Mouse (Mus musculus) hindbrain, embryonic 11.5 days (tissue): Measurements from ENCODE around the gene Unkl. TPM values are rescaled to one million over a fixed set of nuclear protein-coding genes. Genes with fewer than 3 reads are reported as not detected.
A peak's percentile ranks its signal among the peaks of the same experiment; 100 is the strongest.

Source experiments
- ATAC-seq: fragments of 200-750 bp; cut with Nextera tagmentation; 2 replicates; pipeline ENCODE4 v1.8.0; 2017; ENCODE audit warnings: mild to moderate bottlenecking, moderate TSS enrichment, moderate library complexity; ENCODE audit not compliant: low FRiP score
- DNase-seq: peaks from one replicate; pipeline ENCODE4 v3.0.0-alpha.2; 2015; ENCODE audit warnings: low spot score
- H3K27ac ChIP-seq: fragments of 300-500 bp; sonication (generic); 2 replicates; pipeline ENCODE4 v1.5.1; 2014; ENCODE audit warnings: mild to moderate bottlenecking, low read depth, low read length
- H3K27me3 ChIP-seq: fragments of 300-500 bp; sonication (generic); 2 replicates; pipeline ENCODE4 v1.6.1; 2014; ENCODE audit warnings: mild to moderate bottlenecking, low read length, moderate library complexity, mixed read lengths; ENCODE audit not compliant: control insufficient read depth, insufficient read depth
- H3K36me3 ChIP-seq: fragments of 300-500 bp; sonication (generic); 2 replicates; pipeline ENCODE4 v1.6.1; 2014; ENCODE audit warnings: mild to moderate bottlenecking, low read length, moderate library complexity, mixed read lengths; ENCODE audit not compliant: control insufficient read depth, insufficient read depth
- H3K4me1 ChIP-seq: fragments of 300-500 bp; sonication (generic); replicated peaks from 2 replicates; pipeline ENCODE4 v1.6.1; 2014; ENCODE audit warnings: low read length, mixed read lengths; ENCODE audit not compliant: control insufficient read depth, insufficient read depth
- H3K4me2 ChIP-seq: fragments of 300-500 bp; sonication (generic); replicated peaks from 2 replicates; pipeline ENCODE4 v1.6.1; 2014; ENCODE audit warnings: mild to moderate bottlenecking, low read depth, low read length
- H3K4me3 ChIP-seq: fragments of 300-500 bp; sonication (generic); 2 replicates; pipeline ENCODE4 v1.5.1; 2014; ENCODE audit warnings: low read depth, low read length
- H3K9ac ChIP-seq: fragments of 300-500 bp; sonication (generic); 2 replicates; pipeline ENCODE4 v1.6.1; 2014; ENCODE audit warnings: low read depth, low read length
- H3K9me3 ChIP-seq: fragments of 300-500 bp; sonication (generic); 2 replicates; pipeline ENCODE4 v1.6.1; 2016; ENCODE audit warnings: low read length; ENCODE audit not compliant: control insufficient read depth
- WGBS: fragments of 180-500 bp; shearing (Covaris S2); extraction: QIAGEN DNeasy Blood & Tissue Kit; methylation state at CpG from one replicate; pipeline ENCODE4 v1.1.7; 2014; 5-methylcytosine and 5-hydroxymethylcytosine counted together
- polyA plus RNA-seq: library from polyadenylated mRNA; unstranded; fragments of >200 nt; fragmentation: Nextera tagmentation; extraction: Ambion mirVana; gene quantifications from 2 replicates; pipeline ENCODE4 v1.2.1, GENCODE M21; 2014

Unkl gene
- polyA plus RNA-seq, 1 experiment from 2014 or later: 4.3 TPM

DNA sequence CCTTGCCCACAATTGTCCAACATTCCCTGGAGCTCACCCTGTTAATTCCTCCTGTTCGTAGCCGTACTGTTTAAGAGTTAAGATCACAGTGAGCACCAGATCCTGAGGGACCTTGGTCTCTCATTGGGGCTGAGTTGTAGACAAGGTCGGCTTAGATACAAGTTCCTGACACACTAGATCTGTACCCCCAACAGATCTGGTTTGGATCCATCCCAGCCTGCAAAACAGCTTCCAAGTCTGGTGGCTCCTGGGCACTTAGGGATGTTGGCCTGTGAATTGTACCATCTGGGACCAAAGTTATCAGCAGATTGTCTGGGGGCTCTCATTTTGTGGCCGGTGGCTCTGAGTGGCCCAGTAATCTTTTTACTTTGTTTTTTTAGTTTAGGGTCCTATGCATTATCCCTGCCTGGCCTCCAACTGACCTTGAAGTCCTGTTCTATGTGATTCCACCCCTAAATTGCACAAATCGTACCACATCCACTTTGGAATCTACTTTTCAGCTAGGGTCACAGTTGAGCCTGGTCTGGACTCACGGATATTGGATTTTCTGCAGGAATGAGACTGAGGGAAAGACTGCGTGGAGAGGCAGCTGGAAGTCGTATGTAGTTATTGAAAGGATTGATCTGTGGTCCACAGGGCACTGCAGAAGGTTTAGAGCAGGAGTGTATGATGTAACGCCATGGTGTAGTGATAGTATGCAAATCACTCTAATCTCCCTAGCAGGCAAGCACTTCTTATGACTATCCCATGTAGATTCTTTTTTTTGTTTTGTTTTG, 86.6 kb downstream of the Unkl start, which contains the start of gene Ube2i:
Gene Ube2i, minus strand, starts transcription at position 52 of the 776 bp plus-strand sequence.
- Histone ChIP-seq H3K4me1 (no peaks in the 10 kb centered on the region; the same call in 1 of the 2 replicates), H3K4me2 (peak within 1 kb of the TSS; percentile 33), H3K27me3 (no peaks in the 10 kb centered on the region), H3K36me3 (no peaks in the 10 kb centered on the region), H3K9ac (peak within 1 kb of the TSS; percentile 100), H3K9me3 (no peaks in the 10 kb centered on the region), H3K27ac (peak within 1 kb of the TSS; percentile 96), H3K4me3 (peak within 1 kb of the TSS; percentile 99)
- no peak for ATAC-seq
- DNase-seq: no peak
- WGBS: 87% methylated on average over 9 of the region's 9 CpGs

DNA sequence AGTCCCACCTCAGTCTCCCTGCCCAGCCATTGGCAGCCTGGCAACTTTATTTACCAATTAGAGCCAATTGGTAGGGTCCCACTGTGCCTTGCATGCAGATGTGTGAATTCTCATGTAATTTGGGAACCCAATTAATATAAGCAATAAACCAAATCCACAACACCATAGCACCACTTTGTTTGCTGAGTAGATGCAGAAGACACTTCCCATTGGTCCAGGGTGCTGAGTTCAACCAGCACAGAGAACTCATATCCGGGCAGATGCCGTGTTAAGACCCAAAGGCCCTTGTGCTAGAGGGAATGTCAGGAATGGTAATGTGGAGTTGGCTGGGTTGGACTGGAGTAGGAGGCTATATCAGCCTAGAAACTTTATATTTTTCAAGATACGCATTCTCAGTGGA, 87.6 kb downstream of the Unkl start:
- Histone ChIP-seq H3K4me2 (no peak overlapping the region), H3K27me3 (no peaks in the 10 kb centered on the region), H3K4me3 (no peak overlapping the region), H3K9me3 (no peaks in the 10 kb centered on the region), H3K27ac (no peak overlapping the region), H3K4me1 (no peaks in the 10 kb centered on the region; the same call in 1 of the 2 replicates), H3K36me3 (no peaks in the 10 kb centered on the region), H3K9ac (no peak overlapping the region)
- ATAC-seq (no peak), DNase-seq (no peak)
- 98% methylated on average over 3 of the region's 3 CpGs for WGBS

DNA sequence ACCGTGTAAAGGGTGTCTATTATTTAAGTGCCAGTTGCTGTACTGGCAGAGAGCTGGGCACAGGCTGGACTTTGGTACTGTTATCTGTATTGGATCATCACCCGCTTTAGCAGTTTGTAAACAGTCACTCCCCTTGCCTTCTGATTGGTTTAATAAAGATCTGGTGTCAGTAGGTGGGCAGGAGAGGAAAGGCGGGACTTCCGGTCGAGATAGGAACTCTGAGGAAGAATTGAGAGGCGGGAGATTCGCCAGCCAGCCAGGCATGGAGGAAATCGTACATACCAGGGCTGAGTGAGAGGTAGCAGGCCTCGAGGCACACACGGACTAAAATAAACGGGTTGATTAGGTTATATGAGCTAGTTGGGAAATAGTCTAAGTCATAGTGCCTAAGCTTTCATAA, 93.9 kb downstream of the Unkl start:
- H3K9ac ChIP-seq: no peak overlapping the region
- H3K36me3 ChIP-seq: no peaks in the 10 kb centered on the region
- H3K9me3 ChIP-seq: no peaks in the 10 kb centered on the region
- H3K4me2 ChIP-seq: no peak overlapping the region
- no peaks in the 10 kb centered on the region for H3K27me3 ChIP-seq
- H3K4me3 ChIP-seq: no peak overlapping the region
- WGBS: 46% methylated on average over 11 of the region's 11 CpGs
- no peak for DNase-seq
- no peak for ATAC-seq
- H3K27ac ChIP-seq: no peak overlapping the region
- H3K4me1 ChIP-seq: no peaks in the 10 kb centered on the region

Other genes with a start within 250 kb of the Unkl start
- 214 and 237 TPM in 2 replicates for gene Jpt2, start 227.7 kb upstream of the Unkl start, polyA plus RNA-seq
- 11.2 and 15.1 TPM in 2 replicates for gene Cramp1l, start 172.6 kb upstream of the Unkl start, polyA plus RNA-seq
- 15.9 and 17.5 TPM in 2 replicates for gene Ift140, start 172.3 kb upstream of the Unkl start, polyA plus RNA-seq
- 9.3 and 10.7 TPM in 2 replicates for gene Tmem204, start 104.8 kb upstream of the Unkl start, polyA plus RNA-seq
- gene Telo2, start 72.4 kb upstream of the Unkl start, polyA plus RNA-seq: 23.5 and 28.8 TPM in 2 replicates
- not detected in 2 replicates for gene Ptx4, start 67.6 kb upstream of the Unkl start, polyA plus RNA-seq
- 16.6 and 18.7 TPM in 2 replicates for gene Clcn7, start 55.0 kb upstream of the Unkl start, polyA plus RNA-seq
- not detected in 2 replicates for gene Ccdc154, start 25.9 kb upstream of the Unkl start, polyA plus RNA-seq
- gene Gm38655, start 12.9 kb upstream of the Unkl start, polyA plus RNA-seq: not detected in 2 replicates
- gene BC003965, start 3.8 kb upstream of the Unkl start, polyA plus RNA-seq: 35.2 and 36.4 TPM in 2 replicates
- 51.5 and 57.2 TPM in 2 replicates for gene Gnptg, start 51.7 kb downstream of the Unkl start, polyA plus RNA-seq
- 60.3 and 64.9 TPM in 2 replicates for gene Tsr3, start 51.8 kb downstream of the Unkl start, polyA plus RNA-seq
- 2.0 and 4.4 TPM in 2 replicates for gene Baiap3, start 68.0 kb downstream of the Unkl start, polyA plus RNA-seq
- 781 and 835 TPM in 2 replicates for gene Ube2i, start 86.2 kb downstream of the Unkl start, polyA plus RNA-seq
- gene Prss34, start 110.0 kb downstream of the Unkl start, polyA plus RNA-seq: not detected in 2 replicates
- not detected in 2 replicates for gene Prss28, start 120.2 kb downstream of the Unkl start, polyA plus RNA-seq
- gene Prss29, start 130.3 kb downstream of the Unkl start, polyA plus RNA-seq: not detected in 2 replicates
- gene Tpsab1, start 157.2 kb downstream of the Unkl start, polyA plus RNA-seq: not detected in 2 replicates
- gene Tpsb2, start 177.9 kb downstream of the Unkl start, polyA plus RNA-seq: not detected in 2 replicates
- 0.69 TPM in 1 of 2 replicates, not detected in the other for gene Tpsg1, start 180.9 kb downstream of the Unkl start, polyA plus RNA-seq
- gene Cacna1h, start 245.4 kb downstream of the Unkl start, polyA plus RNA-seq: 5.9 and 6.5 TPM in 2 replicates